Mouse (Mus musculus): ENCODE data around the gene Bbs9. TPM values are rescaled to one million over a fixed set of nuclear protein-coding genes. Genes with fewer than 3 reads are reported as not detected.

The Bbs9 gene
- polyA plus RNA-seq, 1 experiment from 2014 or later = 5.8 TPM

DNA sequence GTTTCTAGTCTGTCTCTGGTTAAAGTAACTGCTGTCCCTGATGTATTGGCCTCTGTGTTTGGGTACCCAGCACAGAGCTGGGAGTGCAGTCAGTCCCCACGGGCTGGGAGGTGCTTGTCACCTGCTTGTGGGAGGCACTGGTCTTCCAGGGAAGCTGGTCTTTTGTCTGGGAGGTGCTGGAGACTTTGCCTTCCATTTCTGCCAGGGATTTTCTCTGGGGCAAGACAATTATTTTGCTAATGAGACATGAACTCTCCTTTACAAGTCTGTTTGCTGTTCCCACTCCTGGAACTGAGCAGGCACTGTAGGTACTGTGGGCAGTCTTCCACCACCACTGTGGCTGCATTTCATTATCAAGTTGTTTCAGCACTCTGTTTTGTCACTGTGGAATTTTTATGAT is 223.0 kb downstream of the Bbs9 start:
- 24% methylated on average over 1 of the region's 1 CpGs for WGBS
- TF ChIP-seq CTCF (IDR thresholded peaks at IDR 0.05; ENCODE audit: low read depth) (no peak), EP300 (optimal IDR thresholded peaks at IDR 0.05) (no peak)
- DNase-seq (ENCODE audit: low spot score) (no peak), ATAC-seq (ENCODE audit: low FRiP score, low TSS enrichment) (no peak)
- no peaks in the 10 kb centered on the region for H3K9me3 ChIP-seq (ENCODE audit: control insufficient read depth, low read length)
- H3K27me3 ChIP-seq (ENCODE audit: control insufficient read depth, insufficient read depth, low read length) = no peaks in the 10 kb centered on the region
- H3K9ac ChIP-seq (ENCODE audit: low read length) = no peak overlapping the region
- no peak overlapping the region for H3K4me2 ChIP-seq (replicated peaks; ENCODE audit: low read depth)
- no peaks in the 10 kb centered on the region for H3K4me1 ChIP-seq (replicated peaks; ENCODE audit: control insufficient read depth, insufficient read depth)
- no peak overlapping the region for H3K27ac ChIP-seq (replicated peaks)
- no peaks in the 10 kb centered on the region for H3K36me3 ChIP-seq (ENCODE audit: control insufficient read depth, insufficient read depth, low read length)
- no peak overlapping the region for H3K4me3 ChIP-seq (ENCODE audit: low read depth, low read length)

DNA sequence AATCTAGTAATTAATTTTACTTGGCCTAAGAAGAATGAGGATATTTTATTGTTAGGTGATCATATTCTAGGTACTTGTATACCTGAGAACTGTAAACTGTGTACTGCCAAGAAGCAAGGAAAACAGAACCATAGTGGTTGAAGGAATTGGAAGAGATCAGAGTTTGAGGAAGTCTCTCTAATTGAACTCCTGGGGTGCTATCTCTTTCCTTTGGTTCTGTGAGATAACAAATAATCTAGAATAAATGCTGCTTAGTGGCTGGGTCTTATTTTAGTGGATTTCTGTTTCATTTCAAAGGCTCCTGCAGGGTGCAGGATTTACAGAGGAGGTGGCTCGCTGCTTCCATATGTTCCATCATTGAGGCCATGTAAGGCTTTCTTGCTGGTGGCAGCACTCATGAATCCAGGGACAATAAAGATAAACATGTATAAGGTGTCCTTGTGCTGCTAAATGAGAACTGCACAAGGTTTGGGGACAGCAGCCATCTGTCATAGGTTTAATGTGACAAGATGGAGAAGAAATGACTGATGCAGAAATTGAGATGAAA is 226.6 kb downstream of the Bbs9 start:
- H3K4me1 ChIP-seq (replicated peaks; ENCODE audit: control insufficient read depth, insufficient read depth) = no peaks in the 10 kb centered on the region
- no peak overlapping the region for H3K9ac ChIP-seq (ENCODE audit: low read length)
- no peak for DNase-seq (ENCODE audit: low spot score)
- 80% methylated on average over 1 of the region's 1 CpGs for whole genome bisulfite sequencing
- H3K4me2 ChIP-seq (replicated peaks; ENCODE audit: low read depth) = no peak overlapping the region
- no peaks in the 10 kb centered on the region for H3K9me3 ChIP-seq (ENCODE audit: control insufficient read depth, low read length)
- ATAC-seq (ENCODE audit: low FRiP score, low TSS enrichment) = no peak
- TF ChIP-seq CTCF (IDR thresholded peaks at IDR 0.05; ENCODE audit: low read depth) (no peak), EP300 (optimal IDR thresholded peaks at IDR 0.05) (no peak)
- H3K27me3 ChIP-seq (ENCODE audit: control insufficient read depth, insufficient read depth, low read length) = no peaks in the 10 kb centered on the region
- no peak overlapping the region for H3K27ac ChIP-seq (replicated peaks)
- H3K36me3 ChIP-seq (ENCODE audit: control insufficient read depth, insufficient read depth, low read length) = no peaks in the 10 kb centered on the region
- H3K4me3 ChIP-seq (ENCODE audit: low read depth, low read length) = no peak overlapping the region

DNA sequence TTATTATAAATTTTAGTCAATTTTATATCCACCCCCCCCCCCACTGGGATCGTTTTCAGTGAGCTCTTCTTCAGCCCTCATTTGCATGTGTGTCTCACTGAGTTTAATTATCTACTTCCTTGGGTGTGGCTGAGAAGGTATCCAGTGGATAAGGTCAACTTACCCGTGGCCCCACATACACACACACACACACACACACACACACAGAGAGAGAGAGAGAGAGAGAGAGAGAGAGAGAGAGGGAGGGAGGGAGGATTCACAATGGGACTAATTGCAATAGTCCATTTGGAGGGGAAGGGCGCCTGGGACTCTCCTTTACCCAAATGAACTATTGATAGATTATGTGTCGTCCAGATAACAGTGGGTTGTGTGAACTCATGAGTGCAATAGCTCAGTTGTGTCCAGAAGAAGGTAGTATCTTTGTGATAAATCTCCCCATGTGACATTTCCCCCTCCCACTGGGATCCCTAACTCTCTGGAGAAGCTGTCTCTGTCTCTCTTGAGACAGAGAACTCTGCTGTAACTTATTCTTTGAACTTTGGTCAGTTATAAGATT is 227.4 kb downstream of the Bbs9 start:
- Histone ChIP-seq H3K27ac (replicated peaks) (no peak overlapping the region), H3K4me3 (ENCODE audit: low read depth, low read length) (no peak overlapping the region), H3K4me1 (replicated peaks; ENCODE audit: control insufficient read depth, insufficient read depth) (no peaks in the 10 kb centered on the region), H3K9ac (ENCODE audit: low read length) (no peak overlapping the region), H3K4me2 (replicated peaks; ENCODE audit: low read depth) (no peak overlapping the region), H3K9me3 (ENCODE audit: control insufficient read depth, low read length) (no peaks in the 10 kb centered on the region), H3K36me3 (ENCODE audit: control insufficient read depth, insufficient read depth, low read length) (no peaks in the 10 kb centered on the region), H3K27me3 (ENCODE audit: control insufficient read depth, insufficient read depth, low read length) (no peaks in the 10 kb centered on the region)
- ATAC-seq (ENCODE audit: low FRiP score, low TSS enrichment) (no peak), DNase-seq (ENCODE audit: low spot score) (no peak)
- 82% methylated on average over 4 of the region's 4 CpGs for WGBS
- no peak for TF ChIP-seq EP300 (optimal IDR thresholded peaks at IDR 0.05)
- TF ChIP-seq CTCF (IDR thresholded peaks at IDR 0.05; ENCODE audit: low read depth) = no peak

DNA sequence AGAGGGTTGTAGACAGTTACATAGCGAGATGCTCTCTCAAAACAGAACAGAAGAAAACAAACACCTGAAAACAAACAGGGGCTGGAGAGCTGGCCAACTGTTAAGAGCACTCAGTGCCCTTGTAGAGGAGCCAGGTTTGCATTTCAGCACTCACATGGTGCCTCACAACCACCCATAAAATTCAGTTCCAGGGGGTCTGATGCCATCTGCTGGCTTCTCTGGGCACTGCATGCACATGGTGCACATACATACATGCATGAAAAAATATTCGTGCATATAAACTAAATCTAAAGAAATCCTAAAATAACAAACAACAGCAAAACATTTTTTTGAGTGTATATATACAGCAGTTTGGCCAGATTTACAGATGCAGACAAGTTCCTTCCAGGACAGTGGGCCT is 228.0 kb downstream of the Bbs9 start:
- DNase-seq (ENCODE audit: low spot score) = no peak
- no peaks in the 10 kb centered on the region for H3K27me3 ChIP-seq (ENCODE audit: control insufficient read depth, insufficient read depth, low read length)
- 94% methylated on average over 2 of the region's 2 CpGs for WGBS
- ATAC-seq (ENCODE audit: low FRiP score, low TSS enrichment) = no peak
- no peaks in the 10 kb centered on the region for H3K36me3 ChIP-seq (ENCODE audit: control insufficient read depth, insufficient read depth, low read length)
- H3K27ac ChIP-seq (replicated peaks) = no peak overlapping the region
- TF ChIP-seq CTCF (IDR thresholded peaks at IDR 0.05; ENCODE audit: low read depth) (peak; percentile 44), EP300 (optimal IDR thresholded peaks at IDR 0.05) (no peak)
- no peak overlapping the region for H3K4me3 ChIP-seq (ENCODE audit: low read depth, low read length)
- no peak overlapping the region for H3K4me2 ChIP-seq (replicated peaks; ENCODE audit: low read depth)
- no peaks in the 10 kb centered on the region for H3K4me1 ChIP-seq (replicated peaks; ENCODE audit: control insufficient read depth, insufficient read depth)
- no peaks in the 10 kb centered on the region for H3K9me3 ChIP-seq (ENCODE audit: control insufficient read depth, low read length)
- H3K9ac ChIP-seq (ENCODE audit: low read length) = no peak overlapping the region

DNA sequence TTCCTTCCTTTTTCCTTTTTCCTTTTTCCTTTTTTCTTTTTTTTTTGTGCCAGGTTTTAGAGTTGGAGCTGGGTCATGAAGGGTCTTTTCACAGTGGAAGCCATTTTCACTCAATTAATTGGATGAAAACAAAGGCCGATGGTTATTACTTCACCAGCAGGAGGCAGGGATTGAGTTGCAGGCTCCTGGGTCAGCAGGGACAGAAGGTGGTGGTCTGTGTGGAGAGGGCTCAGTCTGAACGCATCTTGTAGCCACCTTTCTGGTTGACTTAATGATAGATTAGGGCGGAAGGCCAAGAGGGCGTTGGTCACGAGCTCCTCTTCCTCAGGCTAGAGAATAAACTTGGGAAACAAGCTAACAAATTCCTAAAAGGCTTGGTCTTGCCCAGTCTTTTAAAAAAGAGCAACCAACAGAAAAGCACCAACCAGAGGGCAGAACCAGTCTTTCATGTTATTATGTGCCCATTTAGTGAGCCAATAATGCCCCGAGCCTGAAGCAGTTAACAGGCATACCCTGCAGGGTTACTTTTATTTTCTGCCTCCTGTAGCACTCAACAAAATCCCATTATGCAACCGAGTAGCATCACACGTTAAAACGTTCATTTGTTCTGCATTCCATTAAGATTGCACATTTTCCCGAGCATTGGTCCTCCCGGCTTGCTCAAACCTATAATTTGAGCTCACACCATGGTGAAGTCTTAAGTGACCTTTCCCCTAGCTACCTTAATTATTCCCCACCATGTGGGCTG is 231.8 kb downstream of the Bbs9 start:
- Histone ChIP-seq H3K27ac (replicated peaks) (no peak overlapping the region), H3K27me3 (ENCODE audit: control insufficient read depth, insufficient read depth, low read length) (no peaks in the 10 kb centered on the region), H3K36me3 (ENCODE audit: control insufficient read depth, insufficient read depth, low read length) (no peaks in the 10 kb centered on the region), H3K9ac (ENCODE audit: low read length) (no peak overlapping the region), H3K9me3 (ENCODE audit: control insufficient read depth, low read length) (no peaks in the 10 kb centered on the region), H3K4me1 (replicated peaks; ENCODE audit: control insufficient read depth, insufficient read depth) (no peaks in the 10 kb centered on the region), H3K4me2 (replicated peaks; ENCODE audit: low read depth) (no peak overlapping the region), H3K4me3 (ENCODE audit: low read depth, low read length) (no peak overlapping the region)
- ATAC-seq (ENCODE audit: low FRiP score, low TSS enrichment) (no peak), DNase-seq (ENCODE audit: low spot score) (no peak)
- TF ChIP-seq CTCF (IDR thresholded peaks at IDR 0.05; ENCODE audit: low read depth) (no peak), EP300 (optimal IDR thresholded peaks at IDR 0.05) (no peak)
- 72% methylated on average over 11 of the region's 11 CpGs for WGBS
